Mouse (Mus musculus) CH12.LX (cell line): ENCODE results near the gene Col20a1.

Experiments used
- CTCF ChIP-seq, 2 experiments: IDR thresholded peaks in 1 of 2; conservative IDR thresholded peaks in 1 of 2; 2 replicates each; pipeline ENCODE4 v1.5.1; 2011 to 2012; ENCODE audit warnings: low read depth in 2 of 2, low read length in 2 of 2, improper control_type of control experiment in 1 of 2, inconsistent platforms in 1 of 2, mild to moderate bottlenecking in 1 of 2, moderate library complexity in 1 of 2
- GABPA ChIP-seq: IDR thresholded peaks from 2 replicates; pipeline ENCODE4 v1.6.1; 2012; ENCODE audit warnings: low read depth, low read length, improper control_type of control experiment, inconsistent platforms; ENCODE audit not compliant: insufficient replicate concordance
- MEF2A ChIP-seq: IDR thresholded peaks from 2 replicates; pipeline ENCODE4 v1.6.1; 2014; ENCODE audit warnings: low read depth, mild to moderate bottlenecking, inconsistent platforms, low read length, improper control_type of control experiment, borderline replicate concordance
- POLR2A ChIP-seq: IDR thresholded peaks from 2 replicates; pipeline ENCODE4 v1.6.1; 2011; ENCODE audit warnings: low read depth, mild to moderate bottlenecking, improper control_type of control experiment, low read length
- POLR2AphosphoS2 ChIP-seq: IDR thresholded peaks from 2 replicates; pipeline ENCODE4 v1.6.1; 2011; ENCODE audit warnings: low read depth, low read length, improper control_type of control experiment
- UBTF ChIP-seq: IDR thresholded peaks from 2 replicates; pipeline ENCODE4 v1.6.1; 2012; ENCODE audit warnings: low read depth, mild to moderate bottlenecking, inconsistent platforms, low read length, improper control_type of control experiment, moderate library complexity
- ZMIZ1 ChIP-seq: IDR thresholded peaks from 2 replicates; pipeline ENCODE4 v1.6.1; 2012; ENCODE audit warnings: low read depth, mild to moderate bottlenecking, inconsistent platforms, low read length, improper control_type of control experiment
- ZNF384 ChIP-seq: IDR thresholded peaks from 2 replicates; pipeline ENCODE4 v1.6.1; 2012; ENCODE audit warnings: low read depth, low read length, improper control_type of control experiment, inconsistent platforms

DNA sequence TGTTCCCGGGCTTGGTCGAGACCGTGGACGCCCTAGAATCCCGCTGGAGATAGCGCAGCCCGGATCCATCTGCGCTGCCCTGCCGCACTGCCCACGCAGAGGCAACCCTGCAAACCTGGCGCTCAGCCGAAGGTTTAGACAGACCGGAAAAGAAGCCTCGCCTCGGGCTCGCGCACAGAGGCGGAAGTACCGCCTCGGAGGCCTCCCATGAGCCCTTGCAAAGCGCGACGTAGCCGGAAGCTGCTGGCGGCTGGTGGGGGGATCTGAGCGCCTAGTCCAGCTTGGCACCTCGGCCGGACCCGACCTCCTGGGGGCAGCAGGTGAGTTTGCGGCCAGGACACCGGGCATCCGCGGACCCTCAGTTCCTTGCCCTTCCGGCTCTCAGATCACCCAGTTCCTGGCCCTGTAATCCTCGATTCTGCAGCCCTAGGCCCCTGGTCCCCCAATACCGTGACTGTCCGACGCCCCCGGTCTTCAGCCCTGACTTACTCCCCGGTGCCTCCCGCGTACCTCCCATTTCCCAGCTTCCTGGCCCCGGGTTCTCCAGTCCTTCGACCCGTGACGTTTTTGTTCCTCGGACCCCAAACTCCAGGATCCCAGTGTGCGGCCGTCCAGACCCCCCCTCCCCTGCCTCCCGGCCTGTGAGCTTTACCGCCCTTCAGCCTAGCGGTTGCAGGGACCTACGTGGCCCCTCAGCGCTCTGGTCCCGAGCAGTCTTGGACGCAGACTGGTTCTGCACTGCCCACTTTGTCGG, 19.1 kb upstream of the Col20a1 start, which contains the start of gene Arfgap1:
- TF ChIP-seq POLR2AphosphoS2 (0 out of 2 replicates have a peak, but pooled peaks have one; percentile 72), ZNF384 (no peak), UBTF (no peak), CTCF (conservative IDR thresholded peaks at IDR 0.05 in 1 of 2, IDR thresholded peaks at IDR 0.05 in 1 of 2; ENCODE audit: low read depth in 2 of 2, low read length in 2 of 2) (no peak), POLR2A (peak; percentile 98), MEF2A (no peak), GABPA (no peak; the same call in 1 of the 2 replicates), ZMIZ1 (peak; percentile 88)
